Mouse (Mus musculus) testis, adult 2 months (tissue): ENCODE data around the gene Tmod1. TPM values are rescaled to one million over a fixed set of nuclear protein-coding genes. Genes with fewer than 3 reads are reported as not detected.

ENCODE experiments used
- H3K27ac ChIP-seq: fragments of 200-500 bp; 2 replicates; pipeline ENCODE4 v1.5.1; 2012; ENCODE audit warnings: low read depth, low read length; ENCODE audit not compliant: control insufficient read depth, insufficient read depth
- H3K27me3 ChIP-seq: fragments of 200-500 bp; 2 replicates; pipeline ENCODE4 v1.6.1; 2012; ENCODE audit warnings: mild to moderate bottlenecking, low read length, moderate library complexity; ENCODE audit not compliant: control insufficient read depth, insufficient read depth
- H3K36me3 ChIP-seq: fragments of 200-500 bp; 2 replicates; pipeline ENCODE4 v1.6.1; 2012; ENCODE audit warnings: mild to moderate bottlenecking, low read length; ENCODE audit not compliant: control insufficient read depth, insufficient read depth
- H3K4me1 ChIP-seq: fragments of 200-500 bp; 2 replicates; pipeline ENCODE4 v1.6.1; 2012; ENCODE audit warnings: low read length; ENCODE audit not compliant: control insufficient read depth, insufficient read depth
- H3K4me3 ChIP-seq: fragments of 200-500 bp; 2 replicates; pipeline ENCODE4 v1.5.1; 2012; ENCODE audit warnings: low read depth, mild to moderate bottlenecking, low read length, moderate library complexity, mixed read lengths; ENCODE audit not compliant: control insufficient read depth
- CTCF ChIP-seq: fragments of 200-500 bp; IDR thresholded peaks from 2 replicates; pipeline ENCODE4 v1.5.1; 2012; ENCODE audit warnings: low read depth, mild to moderate bottlenecking, inconsistent platforms, low read length, moderate library complexity; ENCODE audit not compliant: control insufficient read depth, insufficient read depth, insufficient replicate concordance
- POLR2A ChIP-seq: fragments of 200-500 bp; IDR thresholded peaks from 2 replicates; pipeline ENCODE4 v1.6.1; 2012; ENCODE audit warnings: low read depth, mild to moderate bottlenecking, inconsistent platforms, low read length, moderate library complexity; ENCODE audit not compliant: control insufficient read depth
- polyA plus RNA-seq: library from polyadenylated mRNA; depleted of rRNA; stranded (reverse); fragments of >200 nt; gene quantifications from 2 replicates; pipeline ENCODE4 v1.2.3, GENCODE M21; 2012; rRNA removed

Tmod1 gene
- polyA plus RNA-seq, 1 experiment: 24.7 TPM

DNA sequence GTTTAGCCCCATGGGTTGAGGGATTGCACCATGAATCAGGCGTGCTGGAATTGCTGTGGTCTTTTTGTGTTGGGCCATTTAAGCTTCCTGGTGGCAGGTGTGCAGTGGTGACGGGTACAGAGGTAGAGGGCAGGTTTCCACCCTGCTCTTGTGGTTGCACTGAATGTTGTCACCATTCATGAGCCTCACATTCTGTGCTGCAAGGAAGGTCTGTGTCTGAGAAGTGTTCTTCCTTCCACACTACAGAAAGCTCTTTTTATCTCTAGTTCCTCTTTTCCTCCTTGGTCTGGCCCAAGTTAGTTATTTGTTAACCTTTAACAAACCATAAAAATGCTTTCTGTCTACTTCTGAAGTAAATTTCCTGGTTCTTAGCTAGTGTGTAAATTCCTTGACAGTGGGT lies 125.3 kb downstream of the Tmod1 start:
- Histone ChIP-seq H3K36me3 (peaks cover 6% of the 10 kb centered on the region), H3K27me3 (no peaks in the 10 kb centered on the region), H3K4me3 (no peak overlapping the region), H3K4me1 (no peaks in the 10 kb centered on the region), H3K27ac (no peak overlapping the region)
- TF ChIP-seq POLR2A (no peak), CTCF (no peak)

Other genes with a start within 250 kb of the Tmod1 start
- gene Aldh1b1, start 239.9 kb upstream of the Tmod1 start, polyA plus RNA-seq: 8.7 and 9.8 TPM in 2 replicates
- 0.24 and 0.25 TPM in 2 replicates for gene Igfbpl1, start 212.0 kb upstream of the Tmod1 start, polyA plus RNA-seq
- 0.48 and 0.52 TPM in 2 replicates for gene Stra6l, start 190.3 kb upstream of the Tmod1 start, polyA plus RNA-seq
- 15.6 and 15.9 TPM in 2 replicates for gene Ccdc180, start 148.6 kb upstream of the Tmod1 start, polyA plus RNA-seq
- gene Tdrd7, start 73.6 kb upstream of the Tmod1 start, polyA plus RNA-seq: 94.9 and 98.5 TPM in 2 replicates
- gene Ncbp1, start 99.7 kb downstream of the Tmod1 start, polyA plus RNA-seq: 121 and 124 TPM in 2 replicates
- 7.1 and 7.9 TPM in 2 replicates for gene Tstd2, start 99.8 kb downstream of the Tmod1 start, polyA plus RNA-seq
- gene Xpa, start 157.4 kb downstream of the Tmod1 start, polyA plus RNA-seq: 6.2 and 7.2 TPM in 2 replicates